Mouse (Mus musculus) ES-E14 (cell line): ENCODE measurements around the gene Gnai1. TPM values are rescaled to one million over a fixed set of nuclear protein-coding genes. Genes with fewer than 3 reads are reported as not detected.

ENCODE experiments used
- DNase-seq: peaks from one replicate; pipeline ENCODE4 v3.0.0-alpha.2; 2013; ENCODE audit warnings: low read depth, low spot score
- H3K27ac ChIP-seq: 2 replicates; pipeline ENCODE4 v1.5.1; 2012; ENCODE audit warnings: low read depth, mild to moderate bottlenecking, low read length, moderate library complexity, mixed read lengths; ENCODE audit not compliant: poor library complexity, insufficient read depth, severe bottlenecking
- H3K36me3 ChIP-seq: 2 replicates; pipeline ENCODE4 v1.6.1; 2012; ENCODE audit warnings: mild to moderate bottlenecking, low read length, moderate library complexity, mixed read lengths; ENCODE audit not compliant: control insufficient read depth, poor library complexity, insufficient read depth, severe bottlenecking
- H3K4me1 ChIP-seq, 2 experiments: fragments of 150-350 bp in 1 of 2; sonication (generic) in 1 of 2; 2 replicates each; pipeline ENCODE4 v1.6.1; 2012; ENCODE audit warnings: low read length in 2 of 2, mild to moderate bottlenecking in 1 of 2, mixed read lengths in 1 of 2; ENCODE audit not compliant: control insufficient read depth in 2 of 2, insufficient read depth in 2 of 2, poor library complexity in 1 of 2
- H3K4me3 ChIP-seq, 2 experiments: fragments of 150-350 bp in 1 of 2; sonication (generic) in 1 of 2; 2 replicates each; pipeline ENCODE4 v1.5.1; 2012; ENCODE audit warnings: low read length in 2 of 2, low read depth in 1 of 2, mild to moderate bottlenecking in 1 of 2, mixed read lengths in 1 of 2; ENCODE audit not compliant: insufficient read depth in 1 of 2, poor library complexity in 1 of 2, severe bottlenecking in 1 of 2
- H3K9ac ChIP-seq: 2 replicates; pipeline ENCODE4 v1.6.1; 2012; ENCODE audit warnings: low read depth, mild to moderate bottlenecking, low read length, mixed read lengths; ENCODE audit not compliant: poor library complexity, insufficient read depth, severe bottlenecking
- H3K9me3 ChIP-seq: fragments of 150-350 bp; sonication (generic); 2 replicates; pipeline ENCODE4 v1.6.1; 2012; ENCODE audit warnings: low read depth, mild to moderate bottlenecking, low read length; ENCODE audit not compliant: control insufficient read depth, insufficient read depth
- CHD2 ChIP-seq: IDR thresholded peaks from 2 replicates; pipeline ENCODE4 v1.6.1; 2014; ENCODE audit warnings: mild to moderate bottlenecking, low read depth, low read length, inconsistent platforms
- HCFC1 ChIP-seq: IDR thresholded peaks from 2 replicates; pipeline ENCODE4 v1.6.1; 2012; ENCODE audit warnings: low read length, inconsistent platforms, borderline replicate concordance; ENCODE audit not compliant: insufficient read depth
- MAFK ChIP-seq: IDR thresholded peaks from 2 replicates; pipeline ENCODE4 v1.6.1; 2014; ENCODE audit warnings: mild to moderate bottlenecking, low read depth, low read length, inconsistent platforms; ENCODE audit not compliant: insufficient read depth
- ZC3H11A ChIP-seq: IDR thresholded peaks from 2 replicates; pipeline ENCODE4 v1.6.1; 2012; ENCODE audit warnings: low read depth, mild to moderate bottlenecking, inconsistent platforms, low read length, borderline replicate concordance
- ZNF384 ChIP-seq: IDR thresholded peaks from 2 replicates; pipeline ENCODE4 v1.6.1; 2012; ENCODE audit warnings: low read depth, low read length, inconsistent platforms
- in situ Hi-C, 2 experiments: fragments of 600-800 bp; cut with MboI; formaldehyde crosslinking; loops; one replicate each; pipeline ENCODE4 v1.15.1; 2025; ENCODE audit warnings: low sequenced_read_pairs in 2 of 2, inconsistent platforms in 1 of 2; ENCODE audit not compliant: unreplicated experiment in 2 of 2
- total RNA-seq: library from RNA; depleted of rRNA; stranded (reverse); fragments of 300-350 nt; gene quantifications from 2 replicates; pipeline ENCODE4 v1.2.3, GENCODE M21; 2012

The Gnai1 gene
- total RNA-seq, 1 experiment, result 8.6 TPM

- TF ChIP-seq MAFK (no peak), ZNF384 (no peak), ZC3H11A (no peak), HCFC1 (no peak), CHD2 (no peak)
- Histone ChIP-seq H3K36me3 (no peaks in the 10 kb centered on the region), H3K4me1 (no peaks in the 10 kb centered on the region), H3K27ac (no peak overlapping the region), H3K9me3 (no peaks in the 10 kb centered on the region), H3K4me3 (no peak overlapping the region), H3K9ac (no peak overlapping the region)
- no peak for DNase-seq
- in situ Hi-C loops, result no loop called here
These were observed 67.4 kb downstream of the Gnai1 start for GRCm38 (mm10) chr5:18292744-18293143.

GRCm38 (mm10) chr5:18289530-18289929 lies 70.6 kb downstream of the Gnai1 start:
- Histone ChIP-seq H3K4me1 (no peaks in the 10 kb centered on the region), H3K9me3 (no peaks in the 10 kb centered on the region), H3K4me3 (no peak overlapping the region), H3K27ac (no peak overlapping the region), H3K36me3 (no peaks in the 10 kb centered on the region), H3K9ac (no peak overlapping the region)
- no peak for DNase-seq
- in situ Hi-C loops, result no loop called here
- TF ChIP-seq HCFC1 (no peak), CHD2 (no peak), MAFK (no peak), ZNF384 (no peak), ZC3H11A (no peak)

- H3K4me3 ChIP-seq, result no peak overlapping the region
- no peak overlapping the region for H3K27ac ChIP-seq
- H3K9me3 ChIP-seq, result no peaks in the 10 kb centered on the region
- no peak for DNase-seq
- no peaks in the 10 kb centered on the region for H3K36me3 ChIP-seq
- TF ChIP-seq ZNF384 (no peak), MAFK (no peak), ZC3H11A (no peak), HCFC1 (no peak), CHD2 (no peak)
- H3K4me1 ChIP-seq, result no peaks in the 10 kb centered on the region
- in situ Hi-C loops, result no loop called here
- H3K9ac ChIP-seq, result no peak overlapping the region
These were observed 71.5 kb downstream of the Gnai1 start for GRCm38 (mm10) chr5:18288694-18289093.

GRCm38 (mm10) chr5:18288079-18288478 lies 72.1 kb downstream of the Gnai1 start:
- Histone ChIP-seq H3K36me3 (no peaks in the 10 kb centered on the region), H3K27ac (no peak overlapping the region)
- in situ Hi-C loops, result no loop called here

GRCm38 (mm10) chr5:18282095-18282494 lies 78.1 kb downstream of the Gnai1 start:
- Histone ChIP-seq H3K9ac (no peak overlapping the region), H3K9me3 (no peaks in the 10 kb centered on the region), H3K4me1 (no peaks in the 10 kb centered on the region), H3K4me3 (no peak overlapping the region), H3K27ac (no peak overlapping the region), H3K36me3 (no peaks in the 10 kb centered on the region)
- TF ChIP-seq ZC3H11A (no peak), ZNF384 (no peak), HCFC1 (no peak), CHD2 (no peak), MAFK (no peak)
- DNase-seq, result no peak
- in situ Hi-C loops, result no loop called here

More at GRCm38 (mm10) chr5:18288079-18288478, 72.1 kb downstream of the Gnai1 start:
- Histone ChIP-seq H3K9me3 (no peaks in the 10 kb centered on the region), H3K9ac (no peak overlapping the region), H3K4me1 (no peaks in the 10 kb centered on the region), H3K4me3 (no peak overlapping the region)
- no peak for TF ChIP-seq HCFC1
- no peak for TF ChIP-seq MAFK
- no peak for TF ChIP-seq CHD2
- TF ChIP-seq ZNF384, result no peak
- TF ChIP-seq ZC3H11A, result no peak
- no peak for DNase-seq
